Mouse (Mus musculus) kidney, embryonic 15.5 days (tissue): ENCODE results near the gene Tuba1b. TPM values are rescaled to one million over a fixed set of nuclear protein-coding genes. Genes with fewer than 3 reads are reported as not detected.
"Not testable (repeated sequence)": the region's sequence is repeated elsewhere in the genome, so short reads cannot be mapped to it uniquely, and the experiment has no call there.

Experiments used
- ATAC-seq: fragments of 200-750 bp; cut with Nextera tagmentation; replicated peaks from 2 replicates; pipeline ENCODE4 v1.8.0; 2017; ENCODE audit warnings: moderate TSS enrichment; ENCODE audit not compliant: low FRiP score
- H3K27ac ChIP-seq: fragments of 300-500 bp; sonication (generic); 2 replicates; pipeline ENCODE4 v1.5.1; 2015; ENCODE audit warnings: mild to moderate bottlenecking, inconsistent platforms
- H3K27me3 ChIP-seq: fragments of 300-500 bp; sonication (generic); 2 replicates; pipeline ENCODE4 v1.6.1; 2015; ENCODE audit warnings: inconsistent platforms
- H3K36me3 ChIP-seq: fragments of 300-500 bp; sonication (generic); 2 replicates; pipeline ENCODE4 v1.6.1; 2015; ENCODE audit warnings: inconsistent platforms
- H3K4me1 ChIP-seq: fragments of 300-500 bp; sonication (generic); 2 replicates; pipeline ENCODE4 v1.6.1; 2015; ENCODE audit warnings: inconsistent platforms
- H3K4me2 ChIP-seq: fragments of 300-500 bp; sonication (generic); 2 replicates; pipeline ENCODE4 v1.6.1; 2015; ENCODE audit warnings: moderate library complexity, mild to moderate bottlenecking, inconsistent platforms
- H3K4me3 ChIP-seq: fragments of 300-500 bp; sonication (generic); replicated peaks from 2 replicates; pipeline ENCODE4 v1.5.1; 2015; ENCODE audit warnings: mild to moderate bottlenecking, inconsistent platforms
- H3K9ac ChIP-seq: fragments of 300-500 bp; sonication (generic); 2 replicates; pipeline ENCODE4 v1.6.1; 2015; ENCODE audit warnings: mild to moderate bottlenecking, inconsistent platforms
- H3K9me3 ChIP-seq: fragments of 300-500 bp; sonication (generic); replicated peaks from 2 replicates; pipeline ENCODE4 v1.6.1; 2016; ENCODE audit warnings: inconsistent platforms
- WGBS: fragments of 180-500 bp; shearing (Covaris S2); methylation state at CpG from one replicate; pipeline ENCODE4 v1.1.7; 2015; ENCODE audit warnings: mixed read lengths; 5-methylcytosine and 5-hydroxymethylcytosine counted together
- polyA plus RNA-seq: library from polyadenylated mRNA; unstranded; fragments of >200 nt; fragmentation: Nextera tagmentation; extraction: Ambion mirVana; gene quantifications from 2 replicates; pipeline ENCODE4 v1.2.1, GENCODE M21; 2015

The Tuba1b gene
- polyA plus RNA-seq, 1 experiment from 2014 or later: 1,797 TPM

DNA sequence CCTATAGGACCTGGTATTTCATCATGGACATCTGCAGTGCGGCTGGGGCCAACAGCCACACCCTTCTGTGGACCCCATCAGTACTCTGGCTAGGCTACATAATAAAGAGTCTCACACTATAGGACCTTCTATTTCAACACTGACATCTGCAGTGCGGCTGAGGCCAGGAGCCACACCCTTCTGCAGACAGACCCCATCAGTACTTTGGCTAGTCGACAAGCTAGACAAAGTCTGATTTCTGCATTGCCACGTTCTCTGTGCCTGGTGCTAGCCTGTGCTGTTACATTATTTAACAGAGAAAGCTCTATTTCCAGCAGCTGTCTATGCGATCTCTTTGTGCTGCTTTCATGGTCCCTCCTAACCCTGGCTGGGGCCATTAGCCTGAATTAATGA is 17.7 kb upstream of the Tuba1b start:
- peaks cover 18% of the 10 kb centered on the region for H3K4me1 ChIP-seq
- H3K27ac ChIP-seq: peak overlapping the region; percentile 57; the same call in 1 of the 2 replicates
- H3K4me2 ChIP-seq: peak overlapping the region; percentile 61
- H3K9ac ChIP-seq: peak overlapping the region; percentile 85
- no peak for ATAC-seq
- 21% methylated on average over 5 of the region's 5 CpGs for WGBS
- no peaks in the 10 kb centered on the region for H3K27me3 ChIP-seq
- H3K36me3 ChIP-seq: peaks cover 16% of the 10 kb centered on the region
- H3K9me3 ChIP-seq: no peaks in the 10 kb centered on the region
- H3K4me3 ChIP-seq: peak overlapping the region; percentile 79

GRCm38 (mm10) chr15:98951122-98952062 is 17.0 kb upstream of the Tuba1b start:
- peaks cover 16% of the 10 kb centered on the region for H3K36me3 ChIP-seq
- peak overlapping the region; percentile 61 for H3K4me2 ChIP-seq
- WGBS: 92% methylated on average over 11 of the region's 15 CpGs
- ATAC-seq, H3K27ac ChIP-seq, H3K27me3 ChIP-seq, H3K9me3 ChIP-seq: not testable (repeated sequence)
- H3K4me3 ChIP-seq: peak overlapping the region; percentile 79
- peaks cover 18% of the 10 kb centered on the region for H3K4me1 ChIP-seq
- peak overlapping the region; percentile 85 for H3K9ac ChIP-seq

DNA sequence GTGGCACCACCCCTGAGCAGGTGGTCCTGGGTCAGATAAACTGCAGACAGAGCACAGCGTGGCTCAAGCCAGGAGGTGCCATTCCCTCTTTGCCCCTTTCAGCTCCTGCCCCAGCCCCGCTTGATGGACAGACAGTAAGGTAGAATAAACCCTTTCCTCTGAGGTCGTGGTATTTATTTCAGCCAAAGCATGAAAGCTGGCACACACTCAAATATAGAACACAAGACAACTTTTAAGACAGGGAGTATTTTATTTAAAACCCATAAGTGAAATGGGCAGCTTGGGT is 15.2 kb upstream of the Tuba1b start:
- Histone ChIP-seq H3K27me3 (no peaks in the 10 kb centered on the region), H3K36me3 (peaks cover 16% of the 10 kb centered on the region), H3K9me3 (no peaks in the 10 kb centered on the region), H3K4me3 (no peak overlapping the region), H3K9ac (no peak overlapping the region), H3K4me2 (no peak overlapping the region), H3K27ac (no peak overlapping the region), H3K4me1 (peaks cover 13% of the 10 kb centered on the region)
- no peak for ATAC-seq
- 68% methylated on average over 3 of the region's 3 CpGs for WGBS

DNA sequence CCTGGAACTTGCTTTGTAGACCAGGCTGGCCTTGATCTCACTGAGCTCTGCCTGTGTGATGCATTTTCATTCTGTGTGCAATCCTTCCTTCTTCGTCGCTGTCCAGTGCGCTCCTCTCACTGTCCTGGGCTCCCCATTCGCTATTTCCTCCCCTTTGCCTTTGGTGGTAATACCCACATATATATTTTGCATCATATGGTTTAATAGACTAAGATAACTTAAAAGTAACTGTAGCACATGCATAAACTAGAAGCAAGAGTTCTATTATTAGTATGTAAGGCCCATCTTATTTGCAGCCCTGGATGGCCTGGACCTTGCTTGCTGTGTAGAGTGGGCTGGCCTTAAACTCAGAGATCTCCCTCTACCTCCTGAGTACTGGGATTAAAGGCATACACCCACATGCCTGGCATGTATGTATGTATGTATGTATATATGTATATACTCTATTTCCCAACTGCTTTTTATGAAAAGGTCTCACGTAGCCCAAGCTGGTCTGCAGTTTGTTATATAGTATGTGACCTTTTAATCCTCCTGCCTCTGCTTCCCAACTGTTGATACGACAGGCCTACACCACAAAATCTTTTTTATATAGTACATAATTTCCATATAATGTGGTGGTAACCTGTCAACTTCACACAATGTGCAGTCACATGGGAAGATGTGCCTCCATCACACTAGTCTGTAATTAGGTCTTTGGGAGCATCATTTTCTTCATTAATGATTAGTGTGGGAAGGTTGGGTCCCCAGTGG is 14.7 kb upstream of the Tuba1b start:
- H3K4me3 ChIP-seq: no peak overlapping the region
- H3K27me3 ChIP-seq: no peaks in the 10 kb centered on the region
- H3K4me2 ChIP-seq: no peak overlapping the region
- H3K36me3 ChIP-seq: peaks cover 16% of the 10 kb centered on the region
- H3K9me3 ChIP-seq: no peaks in the 10 kb centered on the region
- peaks cover 9% of the 10 kb centered on the region for H3K4me1 ChIP-seq
- WGBS: 73% methylated on average over 6 of the region's 6 CpGs
- no peak for ATAC-seq
- H3K27ac ChIP-seq: no peak overlapping the region
- no peak overlapping the region for H3K9ac ChIP-seq

- H3K9me3 ChIP-seq: no peaks in the 10 kb centered on the region
- peaks cover 5% of the 10 kb centered on the region for H3K4me1 ChIP-seq
- no peak overlapping the region for H3K27ac ChIP-seq
- H3K4me2 ChIP-seq: no peak overlapping the region
- no peak overlapping the region for H3K4me3 ChIP-seq
- no peaks in the 10 kb centered on the region for H3K27me3 ChIP-seq
- no peak overlapping the region for H3K9ac ChIP-seq
- ATAC-seq: no peak
- H3K36me3 ChIP-seq: peaks cover 16% of the 10 kb centered on the region
Observed at GRCm38 (mm10) chr15:98948382-98948781, 14.0 kb upstream of the Tuba1b start.

- 45% methylated on average over 3 of the region's 3 CpGs for WGBS
- no peaks in the 10 kb centered on the region for H3K9me3 ChIP-seq
- peaks cover 16% of the 10 kb centered on the region for H3K36me3 ChIP-seq
- peaks cover 5% of the 10 kb centered on the region for H3K4me1 ChIP-seq
- no peak overlapping the region for H3K27ac ChIP-seq
- no peaks in the 10 kb centered on the region for H3K27me3 ChIP-seq
- no peak overlapping the region for H3K9ac ChIP-seq
- no peak overlapping the region for H3K4me3 ChIP-seq
- H3K4me2 ChIP-seq: no peak overlapping the region
- ATAC-seq: no peak
Observed at GRCm38 (mm10) chr15:98947884-98948283, 13.5 kb upstream of the Tuba1b start.

DNA sequence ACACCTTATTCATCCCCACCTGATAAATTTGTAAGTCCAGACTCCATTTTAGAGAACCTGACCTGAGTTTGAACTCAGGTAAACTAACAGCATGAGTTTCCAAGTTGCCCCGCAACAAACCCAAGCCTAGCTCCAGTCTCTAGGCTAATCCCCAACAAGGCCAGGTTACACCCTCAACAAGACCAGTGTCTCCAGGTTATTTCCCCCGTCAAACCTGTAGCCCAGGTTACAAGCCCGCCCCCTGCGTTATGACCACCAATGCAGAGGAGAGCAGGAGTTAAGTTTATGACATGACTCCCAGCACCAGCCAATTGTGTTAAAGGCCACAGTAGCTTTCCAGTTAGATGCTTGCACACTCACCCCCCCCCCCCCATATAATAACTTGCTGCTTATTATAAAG is 8.8 kb upstream of the Tuba1b start:
- Histone ChIP-seq H3K9ac (no peak overlapping the region), H3K27me3 (no peaks in the 10 kb centered on the region), H3K9me3 (no peaks in the 10 kb centered on the region), H3K4me1 (no peaks in the 10 kb centered on the region), H3K36me3 (no peaks in the 10 kb centered on the region), H3K4me2 (no peak overlapping the region), H3K4me3 (no peak overlapping the region), H3K27ac (no peak overlapping the region)
- WGBS: 64% methylated on average over 4 of the region's 4 CpGs
- ATAC-seq: no peak

DNA sequence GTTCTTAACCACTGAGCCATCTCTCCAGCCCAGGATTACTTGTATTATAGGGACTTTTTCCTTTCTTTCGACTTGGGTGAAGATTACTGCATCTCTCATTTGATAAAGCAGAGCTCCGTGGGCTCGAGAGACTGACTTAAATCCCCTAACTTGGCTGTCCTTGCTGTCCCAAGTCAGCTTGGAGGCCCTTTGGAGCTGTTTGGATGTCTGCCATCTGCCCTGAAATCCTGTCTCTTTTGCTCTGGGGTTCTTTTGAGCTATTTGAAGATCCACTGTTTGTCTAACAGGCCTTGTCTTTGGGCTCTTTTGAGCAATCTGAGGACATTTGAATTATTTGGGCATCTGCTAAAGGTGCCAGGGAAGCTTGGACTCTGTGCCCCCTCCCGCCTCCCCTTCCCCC is 7.7 kb upstream of the Tuba1b start:
- H3K4me1 ChIP-seq: no peaks in the 10 kb centered on the region
- no peak overlapping the region for H3K4me2 ChIP-seq
- 84% methylated on average over 4 of the region's 4 CpGs for WGBS
- no peak overlapping the region for H3K4me3 ChIP-seq
- no peaks in the 10 kb centered on the region for H3K36me3 ChIP-seq
- H3K27ac ChIP-seq: no peak overlapping the region
- H3K9ac ChIP-seq: no peak overlapping the region
- no peak for ATAC-seq
- H3K9me3 ChIP-seq: no peaks in the 10 kb centered on the region
- H3K27me3 ChIP-seq: no peaks in the 10 kb centered on the region

DNA sequence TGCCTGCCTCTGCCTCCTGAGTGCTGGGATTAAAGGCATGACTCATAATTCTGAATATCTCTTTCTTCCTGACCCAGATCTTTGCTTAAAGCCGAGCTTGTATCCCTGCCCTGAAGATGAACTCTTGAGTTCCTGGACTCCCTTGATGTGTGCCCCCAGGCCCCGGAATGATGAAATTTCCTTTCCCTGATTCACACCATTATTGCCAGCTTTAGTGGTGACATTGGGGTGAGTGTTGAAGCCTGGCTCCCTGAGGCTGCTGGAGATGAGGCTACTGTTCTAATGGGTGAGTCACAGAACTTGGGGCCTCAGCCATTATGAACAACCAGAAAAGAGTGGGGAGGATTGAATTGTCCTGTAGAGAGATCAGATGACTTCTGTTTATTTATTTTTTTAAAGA is 7.2 kb upstream of the Tuba1b start:
- Histone ChIP-seq H3K27ac (no peak overlapping the region), H3K4me2 (no peak overlapping the region), H3K4me3 (no peak overlapping the region), H3K9ac (no peak overlapping the region), H3K27me3 (no peaks in the 10 kb centered on the region), H3K36me3 (no peaks in the 10 kb centered on the region), H3K4me1 (no peaks in the 10 kb centered on the region), H3K9me3 (no peaks in the 10 kb centered on the region)
- WGBS: 76% methylated on average over 2 of the region's 2 CpGs
- ATAC-seq: no peak

DNA sequence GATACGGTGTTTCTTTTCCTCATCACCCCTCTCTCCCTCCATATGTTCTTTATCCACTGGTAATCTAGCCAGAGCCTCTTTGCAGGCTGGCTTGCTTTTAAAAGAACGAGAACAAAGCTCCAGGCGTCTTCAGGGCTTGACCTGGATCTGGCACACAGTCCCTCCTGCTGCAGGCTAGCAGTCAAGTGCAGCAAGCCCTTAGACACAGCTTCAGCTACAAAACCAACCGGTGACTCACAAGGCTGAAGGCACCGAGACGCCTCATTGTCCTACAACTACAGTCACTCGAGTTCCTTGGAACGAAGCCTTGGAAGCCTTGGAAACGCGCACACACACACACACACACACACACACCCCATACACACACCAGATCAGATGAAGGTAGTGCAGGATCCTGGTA is 6.5 kb upstream of the Tuba1b start:
- no peak for ATAC-seq
- 76% methylated on average over 10 of the region's 10 CpGs for WGBS
- H3K36me3 ChIP-seq: no peaks in the 10 kb centered on the region

GRCm38 (mm10) chr15:98933833-98934216 is 540 bp downstream of the Tuba1b start:
- H3K27ac ChIP-seq: peak overlapping the region; percentile 99
- ATAC-seq: peak; percentile 80
- peaks cover 22% of the 10 kb centered on the region for H3K4me1 ChIP-seq
- no peaks in the 10 kb centered on the region for H3K9me3 ChIP-seq
- no peaks in the 10 kb centered on the region for H3K27me3 ChIP-seq
- peaks cover 12% of the 10 kb centered on the region for H3K36me3 ChIP-seq
- WGBS: under 1% methylated on average over 35 of the region's 35 CpGs
- peak overlapping the region; percentile 87 for H3K9ac ChIP-seq
- H3K4me3 ChIP-seq: peak overlapping the region; percentile 77
- peak overlapping the region; percentile 88 for H3K4me2 ChIP-seq

More for the DNA sequence above, 6.5 kb upstream of the Tuba1b start:
- Histone ChIP-seq H3K27ac (no peak overlapping the region), H3K9ac (no peak overlapping the region), H3K4me3 (no peak overlapping the region), H3K4me2 (no peak overlapping the region), H3K9me3 (no peaks in the 10 kb centered on the region), H3K27me3 (no peaks in the 10 kb centered on the region), H3K4me1 (peaks cover 2% of the 10 kb centered on the region)

GRCm38 (mm10) chr15:98933004-98933671 is 1.2 kb downstream of the Tuba1b start:
- peaks cover 12% of the 10 kb centered on the region for H3K36me3 ChIP-seq
- peak overlapping the region; percentile 77 for H3K4me3 ChIP-seq
- not testable (repeated sequence) for H3K27me3 ChIP-seq, H3K9me3 ChIP-seq, ATAC-seq
- peak overlapping the region; percentile 88 for H3K4me2 ChIP-seq
- peak overlapping the region; percentile 87 for H3K9ac ChIP-seq
- peaks cover 27% of the 10 kb centered on the region for H3K4me1 ChIP-seq
- 5% methylated on average over 8 of the region's 9 CpGs for WGBS
- H3K27ac ChIP-seq: peak overlapping the region; percentile 99
